Mouse (Mus musculus): Measurements from ENCODE around the gene Wsb1.

DNA sequence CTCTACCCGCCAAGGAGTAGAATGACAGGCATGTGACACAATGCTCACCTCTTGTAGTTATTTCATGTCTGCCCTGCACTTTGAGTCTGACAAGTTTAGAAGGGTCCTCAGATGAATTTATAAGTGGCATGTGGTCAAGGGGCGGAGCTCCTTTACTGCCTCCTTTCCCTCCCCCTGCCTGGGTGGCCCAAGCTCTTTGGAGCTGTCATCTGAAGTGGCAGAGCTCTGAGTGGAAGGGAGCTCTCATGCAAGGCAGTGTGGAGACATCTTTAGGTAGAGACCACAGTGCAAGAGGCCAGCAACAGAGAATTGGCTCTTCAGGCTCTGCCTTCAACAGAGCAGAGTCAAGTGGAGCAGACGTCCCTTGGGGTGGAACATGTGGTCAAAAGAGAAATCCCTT is 50.0 kb downstream of the Wsb1 start:
- no peak for TF ChIP-seq RCOR1 (IDR thresholded peaks at IDR 0.05; ENCODE audit: low read depth, low read length)
- TF ChIP-seq CHD1 (IDR thresholded peaks at IDR 0.05; ENCODE audit: low read depth, low read length): no peak
- TF ChIP-seq CTCF (IDR thresholded peaks at IDR 0.05 in 2 of 3, conservative IDR thresholded peaks at IDR 0.05 in 1 of 3; ENCODE audit: control insufficient read depth in 1 of 3, insufficient read depth in 1 of 3, low read depth in 2 of 3, low read length in 3 of 3, poor library complexity in 1 of 3, severe bottlenecking in 1 of 3): no peak

Data from MEL (cell line).